Mouse (Mus musculus) T-helper 2 cell (primary cell): ENCODE results near the gene Phf2.

ENCODE experiments used
- in situ Hi-C: fragments of 300-600 bp; cut with MboI, MseI; formaldehyde crosslinking; loops from one replicate; pipeline ENCODE4 v1.15.1; 2025; ENCODE audit warnings: high pct_unique_total_duplicates

Gene Phf2

DNA sequence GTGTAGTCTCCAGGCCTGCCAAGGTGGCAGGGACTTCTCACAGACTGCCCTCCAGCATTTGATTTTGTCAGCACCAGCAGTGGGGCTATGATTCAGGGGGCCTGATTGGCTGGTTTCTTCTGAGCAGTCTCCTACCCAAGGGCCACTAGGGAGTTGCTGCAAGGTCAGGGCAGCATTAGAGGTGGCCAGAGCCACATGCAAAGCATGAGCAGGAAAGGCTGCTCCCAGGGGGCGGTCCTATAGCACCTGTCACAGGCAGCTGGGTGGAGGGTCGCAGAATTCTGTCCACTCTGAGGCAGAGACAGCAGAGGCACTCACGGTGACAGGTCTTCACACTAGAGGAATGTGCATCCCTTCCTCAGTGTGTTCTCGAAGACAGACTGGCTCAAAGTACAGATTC lies 12.1 kb downstream of the Phf2 start:
- in situ Hi-C loops = no loop called here

- in situ Hi-C loops = no loop called here
These were observed 12.9 kb downstream of the Phf2 start for GRCm38 (mm10) chr13:48858054-48858453.

GRCm38 (mm10) chr13:48857246-48857932 lies 13.5 kb downstream of the Phf2 start:
- in situ Hi-C loops = no loop called here

DNA sequence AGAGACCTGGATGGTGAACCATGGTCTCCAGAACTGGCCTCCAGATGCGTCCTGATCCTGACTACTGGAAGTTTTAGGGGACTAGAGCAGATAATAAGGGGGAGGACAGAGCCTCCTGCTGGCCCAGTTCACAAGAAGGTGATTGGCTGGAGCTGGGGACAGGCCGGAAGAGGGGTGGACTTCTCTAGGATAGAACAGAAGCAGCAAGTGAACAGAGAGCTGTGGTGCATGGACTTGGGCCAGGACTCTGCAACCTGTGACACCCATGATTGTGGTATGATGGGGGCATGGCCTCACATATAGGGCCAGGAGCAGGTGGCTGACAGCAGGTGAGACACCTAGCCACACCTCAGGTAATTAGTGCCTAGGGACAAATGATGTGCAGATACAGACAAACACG lies 17.0 kb downstream of the Phf2 start:
- in situ Hi-C loops = no loop called here

GRCm38 (mm10) chr13:48853475-48853874 lies 17.4 kb downstream of the Phf2 start:
- in situ Hi-C loops = no loop called here

- in situ Hi-C loops = no loop called here
These were observed 18.1 kb downstream of the Phf2 start for GRCm38 (mm10) chr13:48852859-48853258.

DNA sequence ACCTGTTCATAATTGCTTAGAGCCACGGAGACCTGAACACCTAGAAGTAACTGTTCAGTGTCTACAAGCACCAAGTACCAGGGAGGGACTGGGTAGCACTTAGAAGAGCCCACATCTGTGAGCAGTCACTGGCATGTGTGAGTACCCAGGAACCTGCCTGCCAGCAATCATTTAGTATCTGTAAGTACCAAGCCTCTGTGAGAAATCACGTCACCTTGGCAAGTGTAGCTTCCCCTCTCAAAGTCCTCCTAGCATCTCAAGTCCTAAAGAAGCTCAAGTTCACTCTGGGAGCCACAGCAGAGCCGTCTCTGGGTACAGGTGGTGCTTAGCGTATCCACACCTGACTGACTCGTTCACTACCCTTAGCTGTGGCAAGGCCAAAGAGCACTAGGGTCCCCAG lies 19.2 kb downstream of the Phf2 start:
- in situ Hi-C loops = no loop called here

GRCm38 (mm10) chr13:48850771-48851170 lies 20.1 kb downstream of the Phf2 start:
- in situ Hi-C loops = no loop called here

DNA sequence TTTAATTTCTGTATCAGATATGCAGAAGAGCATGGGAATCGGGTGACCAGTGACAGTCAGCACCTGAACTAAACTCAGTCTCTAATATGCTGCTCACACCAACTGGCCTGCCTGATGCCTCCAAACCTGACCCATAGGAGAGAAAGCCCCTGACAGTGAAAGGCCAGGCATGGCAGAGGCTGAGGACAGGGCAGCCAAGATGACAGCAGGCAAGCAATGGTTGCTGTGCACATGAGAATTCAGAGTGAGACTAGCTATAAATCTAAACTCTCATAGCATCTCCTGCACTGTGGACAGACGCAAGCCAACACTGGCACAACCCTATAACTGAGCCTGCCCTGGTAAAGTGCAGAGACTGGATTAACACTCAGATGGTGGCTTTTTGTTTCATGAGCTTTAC lies 20.6 kb downstream of the Phf2 start:
- in situ Hi-C loops = no loop called here

- in situ Hi-C loops = no loop called here
These were observed 21.8 kb downstream of the Phf2 start for GRCm38 (mm10) chr13:48849155-48849554.

GRCm38 (mm10) chr13:48845308-48845707 lies 25.6 kb downstream of the Phf2 start:
- in situ Hi-C loops = no loop called here

- in situ Hi-C loops = no loop called here
These were observed 27.4 kb downstream of the Phf2 start for GRCm38 (mm10) chr13:48843530-48843929.

DNA sequence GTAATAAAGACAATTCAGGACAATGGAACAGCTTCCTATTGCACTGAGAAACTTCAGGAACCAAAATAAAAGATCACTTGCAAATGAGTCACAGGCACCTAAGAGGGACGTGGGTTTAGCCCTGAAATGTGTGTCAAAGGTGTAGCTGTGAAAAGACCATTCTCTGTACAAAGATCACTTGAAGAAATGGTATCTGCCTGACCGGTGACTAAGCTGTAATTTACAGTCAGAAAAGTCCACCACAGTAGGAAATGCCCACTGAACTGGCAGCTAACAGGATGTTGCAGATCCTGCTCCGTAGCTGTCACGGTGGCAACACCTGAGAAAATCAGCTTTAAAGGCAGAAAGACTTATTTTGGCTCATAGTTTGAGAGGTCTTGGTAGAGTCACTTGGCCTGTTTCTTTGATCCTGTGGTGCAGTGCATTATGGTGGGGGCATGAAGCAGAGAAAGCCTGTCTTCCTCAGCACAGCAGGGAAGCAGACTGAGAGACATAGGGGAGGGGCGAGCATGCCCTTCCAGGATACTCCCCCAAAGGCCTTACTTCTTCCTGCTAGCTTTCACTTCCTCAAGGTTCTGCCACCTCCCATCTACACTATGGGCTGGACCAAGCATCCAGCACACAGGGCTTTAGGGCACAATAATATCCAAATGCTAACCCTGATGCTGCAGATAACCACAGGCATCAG lies 28.9 kb downstream of the Phf2 start:
- in situ Hi-C loops = no loop called here

DNA sequence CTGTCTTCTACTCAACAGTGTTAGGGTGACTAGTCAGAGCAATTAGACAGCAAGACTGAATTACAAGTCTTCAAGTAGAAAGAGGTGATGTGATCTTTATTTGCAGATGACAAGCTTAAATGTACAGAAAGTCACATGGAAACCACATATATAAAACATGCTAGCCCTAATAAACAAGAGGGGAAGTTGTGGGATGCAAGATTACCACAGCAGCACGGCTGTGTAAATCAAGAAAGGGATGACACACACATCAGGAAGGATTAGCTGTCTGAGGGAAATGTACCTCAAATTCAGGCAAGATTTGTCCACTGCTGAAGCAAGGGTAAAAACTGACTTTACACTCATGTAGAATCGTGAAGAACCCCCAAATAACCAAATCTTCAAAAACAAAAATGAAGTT lies 32.6 kb downstream of the Phf2 start:
- in situ Hi-C loops = no loop called here

DNA sequence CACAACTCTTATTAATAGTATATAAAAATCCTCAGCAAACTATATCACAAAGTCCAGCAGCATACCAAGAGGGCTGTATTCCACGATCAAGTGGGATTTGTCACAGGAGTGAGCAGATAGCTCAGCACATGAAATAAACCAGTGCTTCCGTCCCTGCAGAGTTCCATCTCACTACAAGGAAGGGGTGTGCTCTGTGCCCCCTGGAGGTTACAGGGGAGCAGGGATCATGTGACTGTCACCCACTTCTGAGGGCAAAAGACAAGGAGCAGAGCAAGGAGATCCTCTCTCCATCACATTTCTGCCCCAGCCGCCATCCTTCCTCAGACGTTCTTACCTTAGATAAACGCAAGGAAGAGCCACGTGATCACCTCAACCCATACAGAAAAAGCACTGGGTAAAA lies 33.4 kb downstream of the Phf2 start:
- in situ Hi-C loops = no loop called here

DNA sequence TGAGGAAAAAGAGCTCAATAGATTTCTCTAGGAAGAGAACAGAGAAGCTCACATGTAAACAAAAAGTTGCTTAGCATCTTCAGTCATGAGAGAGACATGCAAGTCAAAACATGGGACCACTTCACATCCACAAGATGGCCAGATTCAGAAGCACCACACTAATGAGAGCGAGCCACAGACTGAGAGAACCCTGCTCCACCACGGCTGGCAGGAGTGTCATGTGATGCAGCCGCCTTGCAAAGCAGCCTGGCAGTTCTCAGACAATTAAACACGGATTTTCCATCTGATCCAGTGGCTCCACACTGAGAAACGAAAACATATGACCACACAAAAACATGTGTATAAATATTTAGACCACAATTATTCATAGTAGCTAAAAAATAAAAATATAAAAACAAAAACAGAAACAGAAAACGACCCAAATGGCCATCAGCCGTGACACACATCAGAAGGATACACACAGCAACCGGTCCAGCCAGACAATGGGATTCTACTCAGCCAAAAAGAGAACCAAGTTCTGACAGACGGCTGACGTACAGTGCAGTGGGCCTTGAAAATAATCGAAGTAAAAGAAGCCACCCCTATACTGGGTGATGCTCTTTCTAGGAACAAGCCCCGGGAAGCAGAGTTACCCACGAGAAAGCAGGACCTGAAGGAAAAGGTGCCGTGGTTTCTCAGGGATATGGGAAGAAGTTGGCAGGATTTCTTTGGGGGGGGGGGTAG lies 40.2 kb downstream of the Phf2 start:
- in situ Hi-C loops = no loop called here

DNA sequence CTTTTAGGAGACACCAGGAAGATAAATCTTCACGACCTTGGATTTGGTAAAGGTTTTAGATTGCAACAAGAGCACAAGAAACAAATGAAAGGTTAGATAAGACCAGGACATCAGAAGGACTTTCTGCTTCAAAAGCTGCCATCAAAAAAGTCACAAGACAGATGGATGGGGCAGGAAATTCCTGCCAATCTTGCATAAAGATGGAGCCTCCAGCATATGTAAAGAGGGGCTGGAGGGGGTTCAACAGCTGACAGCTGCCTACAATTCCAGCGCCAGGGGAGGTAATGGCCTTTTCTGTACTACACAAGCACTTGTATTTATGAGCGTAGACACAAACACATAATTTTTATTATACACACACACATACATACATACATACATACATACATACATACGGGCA lies 41.1 kb downstream of the Phf2 start:
- in situ Hi-C loops = no loop called here

DNA sequence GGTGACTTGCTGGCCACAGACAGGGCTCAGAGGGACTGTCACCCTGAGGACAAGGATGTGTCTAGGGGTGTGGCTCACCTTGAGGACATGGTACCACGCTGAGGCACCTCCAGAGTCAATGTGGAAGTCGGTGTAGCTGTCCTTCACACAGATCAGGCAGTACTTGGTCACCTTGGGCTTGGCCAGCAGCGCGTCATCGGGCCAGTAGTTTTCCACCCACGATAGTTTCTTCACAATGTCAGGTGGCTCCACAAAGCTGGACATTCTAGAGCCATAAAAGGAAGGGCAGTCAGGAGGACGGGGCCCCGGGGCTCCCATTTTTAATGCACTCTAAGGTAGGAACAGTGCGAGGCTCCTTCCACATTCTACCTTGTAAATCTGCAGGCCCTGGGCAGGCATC lies 48.0 kb downstream of the Phf2 start:
- in situ Hi-C loops = no loop called here

GRCm38 (mm10) chr13:48822288-48822687 lies 48.6 kb downstream of the Phf2 start:
- in situ Hi-C loops = no loop called here

DNA sequence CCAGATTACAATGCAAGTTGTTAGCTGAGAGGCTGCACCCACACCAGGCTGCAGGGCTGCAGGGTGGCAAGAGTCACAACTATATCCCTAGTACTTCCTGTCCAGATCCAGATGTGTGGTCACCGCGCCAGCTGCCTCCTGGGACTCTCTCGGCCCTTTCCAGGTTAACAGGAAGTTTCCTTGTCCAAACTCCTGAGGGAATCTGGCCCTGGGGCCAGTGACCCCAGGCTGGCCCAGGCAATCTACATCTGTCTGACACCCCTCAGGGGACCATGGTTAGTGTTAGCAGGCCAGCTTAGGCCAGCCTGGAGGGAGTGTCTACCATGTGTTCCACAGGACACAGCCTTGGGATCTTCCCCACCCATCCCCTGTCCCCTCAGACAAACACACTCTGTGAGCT lies 51.8 kb downstream of the Phf2 start:
- in situ Hi-C loops = no loop called here

- in situ Hi-C loops = no loop called here
These were observed 56.5 kb downstream of the Phf2 start for GRCm38 (mm10) chr13:48814406-48814805.

- in situ Hi-C loops = no loop called here
These were observed 59.9 kb downstream of the Phf2 start for GRCm38 (mm10) chr13:48810991-48811390.

DNA sequence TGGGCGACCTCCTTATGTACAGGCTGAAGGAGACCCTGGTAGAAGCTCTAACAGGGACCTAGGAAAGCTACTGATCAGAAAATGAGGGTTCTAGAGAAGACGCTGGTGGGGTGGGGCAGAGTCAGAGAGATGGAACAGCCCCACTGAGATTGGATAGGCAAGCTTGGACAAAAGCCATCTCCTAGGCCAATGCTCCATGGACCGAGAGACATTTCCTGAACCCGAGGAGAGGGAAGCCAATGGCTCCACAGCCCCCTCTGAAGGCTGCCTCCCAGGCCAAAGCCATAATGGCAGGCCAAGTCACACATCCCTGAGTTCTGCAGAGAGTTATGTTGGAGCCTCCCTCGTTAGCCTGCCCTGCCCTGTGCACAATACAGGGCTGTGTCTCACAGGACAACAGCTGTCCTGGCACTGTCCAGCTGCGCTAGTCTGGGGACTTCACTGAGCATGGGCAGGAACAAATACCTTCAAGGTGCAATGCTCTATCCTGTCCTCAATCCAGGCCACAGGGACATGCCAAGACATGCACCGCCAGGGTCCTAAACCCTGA lies 60.6 kb downstream of the Phf2 start:
- in situ Hi-C loops = no loop called here
